Mouse (Mus musculus) forebrain, embryonic 13.5 days (tissue): ENCODE measurements at regions not wholly inside any gene's neighbourhood (a gene's known extent, or its start where the extent isn't known, plus 50 kb on each side); places are given as distances from the start of the nearest gene placed in this dataset.
"Not testable (repeated sequence)": the region's sequence is repeated elsewhere in the genome, so short reads cannot be mapped to it uniquely, and the experiment has no call there.

ENCODE experiments used
- ATAC-seq: fragments of 200-750 bp; cut with Nextera tagmentation; 2 replicates; pipeline ENCODE4 v1.8.0; 2017
- H3K27ac ChIP-seq: fragments of 300-500 bp; sonication (generic); 2 replicates; pipeline ENCODE4 v1.5.1; 2015; ENCODE audit warnings: inconsistent platforms, mild to moderate bottlenecking, moderate library complexity
- H3K27me3 ChIP-seq: fragments of 300-500 bp; sonication (generic); 2 replicates; pipeline ENCODE4 v1.6.1; 2015; ENCODE audit warnings: mild to moderate bottlenecking, inconsistent platforms
- H3K36me3 ChIP-seq: fragments of 300-500 bp; sonication (generic); 2 replicates; pipeline ENCODE4 v1.6.1; 2015; ENCODE audit warnings: mild to moderate bottlenecking, inconsistent platforms; ENCODE audit not compliant: poor library complexity, severe bottlenecking
- H3K4me1 ChIP-seq: fragments of 300-500 bp; sonication (generic); 2 replicates; pipeline ENCODE4 v1.6.1; 2015; ENCODE audit warnings: inconsistent platforms
- H3K4me2 ChIP-seq: fragments of 300-500 bp; sonication (generic); 2 replicates; pipeline ENCODE4 v1.6.1; 2015; ENCODE audit warnings: inconsistent platforms, mild to moderate bottlenecking, moderate library complexity
- H3K4me3 ChIP-seq: fragments of 300-500 bp; sonication (generic); 2 replicates; pipeline ENCODE4 v1.5.1; 2015; ENCODE audit warnings: mild to moderate bottlenecking, inconsistent platforms
- H3K9ac ChIP-seq: fragments of 300-500 bp; sonication (generic); 2 replicates; pipeline ENCODE4 v1.6.1; 2015; ENCODE audit warnings: mild to moderate bottlenecking, inconsistent platforms
- H3K9me3 ChIP-seq: fragments of 300-500 bp; sonication (generic); replicated peaks from 2 replicates; pipeline ENCODE4 v1.6.1; 2016; ENCODE audit warnings: inconsistent platforms
- WGBS: fragments of 180-500 bp; shearing (Covaris S2); methylation state at CpG from one replicate; pipeline ENCODE4 v1.1.7; 2015; 5-methylcytosine and 5-hydroxymethylcytosine counted together

DNA sequence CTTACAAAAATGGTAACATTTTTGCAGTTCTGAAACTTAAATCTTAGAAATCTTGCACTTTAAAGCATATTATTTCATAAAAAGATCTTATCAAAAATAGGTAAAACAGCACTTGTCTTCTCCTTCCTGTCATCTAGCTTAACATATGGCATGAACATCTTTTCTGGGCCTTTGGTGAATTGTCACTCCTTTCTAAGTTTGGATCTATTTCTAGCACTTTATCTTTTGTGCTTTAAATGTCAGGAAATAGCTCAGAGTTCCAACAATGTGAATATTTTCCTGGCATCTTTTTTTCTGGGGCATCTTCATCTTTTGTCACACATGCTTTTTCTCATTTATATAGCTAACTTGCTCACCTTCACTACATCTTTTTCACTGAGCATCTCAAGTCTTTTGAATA, 527.4 kb upstream of the Gm5150 start:
- H3K36me3 ChIP-seq, result no peaks in the 10 kb centered on the region
- H3K27ac ChIP-seq, result no peak overlapping the region
- no peak overlapping the region for H3K9ac ChIP-seq
- H3K9me3 ChIP-seq, result no peaks in the 10 kb centered on the region
- no peak for ATAC-seq
- H3K4me2 ChIP-seq, result no peak overlapping the region
- H3K4me1 ChIP-seq, result no peaks in the 10 kb centered on the region
- H3K4me3 ChIP-seq, result no peak overlapping the region
- no peaks in the 10 kb centered on the region for H3K27me3 ChIP-seq

DNA sequence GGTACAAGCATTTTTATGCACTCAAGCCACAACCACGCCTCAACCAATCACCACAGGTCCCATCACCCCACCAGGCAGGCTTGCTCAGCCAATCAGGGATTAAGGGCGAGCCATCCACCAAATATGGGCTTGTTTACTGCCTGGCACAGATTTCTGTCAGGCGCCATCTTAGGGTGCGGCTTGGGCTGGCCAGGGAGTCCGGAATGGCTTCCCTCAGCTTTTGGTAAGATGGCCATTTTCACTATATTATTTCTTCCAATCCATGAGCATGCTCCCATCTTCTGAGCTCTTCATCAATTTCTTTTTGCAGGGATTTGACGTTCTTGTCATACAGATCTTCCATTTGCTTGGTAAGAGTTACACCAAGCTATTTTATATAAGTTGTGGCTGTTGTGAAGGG, 521.3 kb upstream of the Gm5150 start:
- not testable (repeated sequence) for H3K4me3 ChIP-seq, H3K36me3 ChIP-seq, ATAC-seq, H3K27me3 ChIP-seq, H3K9me3 ChIP-seq, H3K9ac ChIP-seq, H3K4me2 ChIP-seq, H3K4me1 ChIP-seq, H3K27ac ChIP-seq
- WGBS, result 92% methylated on average over 6 of the region's 6 CpGs

DNA sequence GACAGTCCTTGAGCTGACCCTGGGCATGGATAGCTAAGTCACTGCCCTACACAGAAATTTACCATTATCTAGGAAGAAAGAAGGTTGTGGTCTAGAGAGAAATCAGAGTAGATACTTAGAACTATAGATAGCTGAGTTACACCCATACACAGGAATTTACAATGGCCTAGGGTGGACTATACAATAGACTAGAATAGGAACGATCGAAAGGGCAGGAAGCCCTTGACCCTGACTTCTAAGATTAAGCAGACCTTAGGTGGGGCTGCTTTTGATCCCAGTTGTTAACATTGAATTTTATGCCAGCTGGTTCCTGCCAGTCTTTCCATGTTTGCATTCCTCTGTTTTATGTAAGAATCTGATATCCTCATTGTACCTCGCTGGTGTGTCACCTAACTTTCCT, 482.2 kb upstream of the Gm5150 start:
- H3K9me3 ChIP-seq, H3K36me3 ChIP-seq, H3K4me3 ChIP-seq, ATAC-seq, H3K4me2 ChIP-seq, H3K27ac ChIP-seq, H3K4me1 ChIP-seq, H3K27me3 ChIP-seq, H3K9ac ChIP-seq: not testable (repeated sequence)
- WGBS, result 80% methylated on average over 3 of the region's 3 CpGs

DNA sequence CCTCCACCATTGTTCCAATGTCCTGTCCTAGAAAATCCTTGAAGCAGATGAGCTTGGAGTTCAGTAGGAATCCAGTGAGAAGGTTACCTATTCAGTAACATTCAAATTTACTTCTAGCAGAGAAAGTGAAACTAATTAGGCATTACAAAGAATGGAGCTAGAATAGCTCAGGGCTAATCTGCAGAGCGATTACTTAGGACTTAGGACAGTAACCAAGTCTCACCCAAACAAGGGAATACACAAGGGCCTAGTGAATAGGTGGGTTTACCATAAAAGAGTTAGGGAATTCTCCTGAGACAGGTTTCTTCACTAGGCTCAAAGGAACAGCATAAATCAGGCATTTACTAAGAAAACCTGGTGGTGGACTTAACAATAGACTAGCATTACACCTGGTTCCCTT, 476.5 kb upstream of the Gm5150 start:
- no peak overlapping the region for H3K27ac ChIP-seq
- H3K9me3 ChIP-seq, result no peaks in the 10 kb centered on the region
- no peak overlapping the region for H3K4me3 ChIP-seq
- H3K4me2 ChIP-seq, result no peak overlapping the region
- no peaks in the 10 kb centered on the region for H3K4me1 ChIP-seq
- no peak overlapping the region for H3K9ac ChIP-seq
- H3K36me3 ChIP-seq, result no peaks in the 10 kb centered on the region
- WGBS, result 59% methylated on average over 1 of the region's 1 CpGs
- no peak for ATAC-seq
- H3K27me3 ChIP-seq, result no peaks in the 10 kb centered on the region

DNA sequence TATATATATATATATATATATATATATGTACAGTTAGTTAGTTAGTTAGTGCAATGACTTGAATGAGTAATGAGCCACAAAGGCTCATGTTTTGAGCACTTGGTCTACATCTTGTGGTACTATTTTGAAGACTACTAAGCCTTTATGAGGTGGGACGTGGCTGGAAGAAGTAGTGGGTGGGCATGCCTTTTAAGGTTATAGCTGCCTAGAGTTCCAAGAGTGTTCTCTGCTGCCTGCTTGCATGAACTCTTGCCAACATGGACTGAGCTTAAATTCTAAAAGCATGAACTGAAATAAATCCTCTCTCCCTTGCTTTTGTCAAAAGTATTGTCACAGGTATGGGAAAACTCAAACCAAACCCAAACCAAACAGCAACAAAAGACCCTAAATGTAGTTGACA, 465.1 kb upstream of the Gm5150 start:
- Histone ChIP-seq H3K9me3 (no peaks in the 10 kb centered on the region), H3K4me2 (no peak overlapping the region), H3K27me3 (no peaks in the 10 kb centered on the region), H3K4me1 (no peaks in the 10 kb centered on the region), H3K36me3 (no peaks in the 10 kb centered on the region), H3K9ac (no peak overlapping the region), H3K4me3 (no peak overlapping the region), H3K27ac (no peak overlapping the region)
- 91% methylated on average over 1 of the region's 1 CpGs for WGBS
- ATAC-seq, result no peak

DNA sequence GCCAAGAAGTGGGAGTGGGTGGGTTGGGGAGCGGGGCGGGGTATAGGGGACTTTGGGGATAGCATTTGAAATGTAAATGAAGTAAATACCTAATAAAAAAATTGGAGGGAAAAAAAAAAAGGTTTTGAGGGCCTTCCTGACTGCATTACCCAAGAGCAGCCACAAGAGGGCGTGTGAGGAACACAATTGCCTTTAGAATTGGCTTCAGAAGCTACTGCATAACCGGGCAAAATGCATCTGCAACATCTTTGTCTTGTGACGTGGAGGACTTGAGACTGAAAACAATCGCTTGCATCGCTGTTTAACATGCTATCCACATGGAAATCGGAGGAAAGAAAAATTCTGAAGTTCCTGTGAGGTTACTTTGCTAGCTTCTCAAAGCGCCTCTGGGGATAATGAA, 460.2 kb upstream of the Gm5150 start:
- no peaks in the 10 kb centered on the region for H3K4me1 ChIP-seq
- ATAC-seq, result peak; percentile 90
- H3K27ac ChIP-seq, result no peak overlapping the region
- peak overlapping the region; percentile 48; the same call in 1 of the 2 replicates for H3K9ac ChIP-seq
- H3K4me2 ChIP-seq, result peak overlapping the region; percentile 52
- peak overlapping the region; percentile 16 for H3K4me3 ChIP-seq
- no peaks in the 10 kb centered on the region for H3K27me3 ChIP-seq
- no peaks in the 10 kb centered on the region for H3K36me3 ChIP-seq
- 12% methylated on average over 9 of the region's 9 CpGs for WGBS
- H3K9me3 ChIP-seq, result no peaks in the 10 kb centered on the region

DNA sequence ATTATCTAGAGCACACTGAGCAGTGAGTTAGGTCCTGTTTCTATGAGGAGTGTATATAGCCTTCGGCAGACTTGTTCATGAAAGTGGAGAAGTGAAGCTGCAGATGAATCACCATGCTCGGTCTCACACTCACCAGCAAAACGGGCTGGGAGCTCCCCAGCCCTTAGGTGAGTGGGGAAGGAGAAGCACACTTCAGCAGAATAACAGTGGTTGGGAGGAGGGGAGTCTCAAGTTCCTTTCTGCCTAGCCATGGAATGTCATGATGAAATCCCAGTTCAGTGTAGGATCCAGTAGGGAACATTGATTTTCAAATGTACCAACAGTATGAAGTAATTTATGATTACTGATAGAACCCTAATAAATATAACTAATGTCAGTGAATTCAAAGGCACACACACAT, 459.1 kb upstream of the Gm5150 start:
- Histone ChIP-seq H3K27ac (no peak overlapping the region), H3K9ac (no peak overlapping the region), H3K27me3 (no peaks in the 10 kb centered on the region), H3K36me3 (no peaks in the 10 kb centered on the region), H3K4me3 (no peak overlapping the region), H3K4me1 (no peaks in the 10 kb centered on the region), H3K4me2 (no peak overlapping the region), H3K9me3 (no peaks in the 10 kb centered on the region)
- WGBS, result 80% methylated on average over 3 of the region's 3 CpGs
- ATAC-seq, result no peak

DNA sequence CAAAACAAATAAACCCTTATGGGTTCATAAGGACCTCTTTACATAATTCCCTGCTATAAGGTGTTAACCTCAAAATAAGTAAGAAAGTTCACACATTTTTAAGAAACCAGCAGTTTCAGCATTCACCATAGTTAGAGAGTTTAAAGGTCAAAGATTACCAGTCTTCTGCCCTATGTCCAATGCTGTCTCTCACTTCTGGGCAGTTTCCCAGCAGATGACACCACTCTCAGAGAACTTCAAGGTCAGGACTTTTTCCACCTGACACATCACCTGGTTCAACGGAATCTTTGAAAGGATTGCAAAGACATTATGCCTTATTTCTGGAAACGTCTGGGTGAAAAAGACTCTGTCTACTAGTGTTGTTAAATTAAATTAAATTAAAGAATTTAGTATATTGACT, 458.1 kb upstream of the Gm5150 start:
- Histone ChIP-seq H3K4me3 (no peak overlapping the region), H3K27me3 (no peaks in the 10 kb centered on the region), H3K9ac (no peak overlapping the region), H3K36me3 (no peaks in the 10 kb centered on the region), H3K4me2 (no peak overlapping the region), H3K9me3 (no peaks in the 10 kb centered on the region), H3K27ac (no peak overlapping the region), H3K4me1 (no peaks in the 10 kb centered on the region)
- ATAC-seq, result no peak
- WGBS, result 81% methylated on average over 2 of the region's 2 CpGs

DNA sequence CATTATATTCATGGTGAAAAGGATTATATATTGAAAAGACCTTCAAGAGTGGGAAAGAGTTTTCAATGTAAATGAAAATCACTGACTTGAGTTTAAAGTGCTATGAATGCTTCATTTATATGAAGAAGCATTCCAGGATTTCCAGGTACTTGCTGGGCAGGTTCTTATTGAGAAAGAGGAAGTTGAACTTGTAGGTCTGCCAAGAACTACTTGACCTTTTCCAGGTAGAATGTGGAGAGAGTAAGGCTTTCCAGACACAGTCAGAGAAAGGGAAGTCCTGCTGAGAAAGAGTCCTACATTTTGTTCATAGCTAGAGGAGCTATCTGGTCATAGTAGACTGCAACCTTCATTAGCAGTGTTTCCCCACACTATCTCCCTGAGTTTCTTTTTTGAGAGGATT, 426.8 kb upstream of the Gm5150 start:
- ATAC-seq, result no peak
- Histone ChIP-seq H3K4me1 (no peaks in the 10 kb centered on the region), H3K27me3 (no peaks in the 10 kb centered on the region), H3K4me3 (no peak overlapping the region), H3K4me2 (no peak overlapping the region), H3K9ac (no peak overlapping the region), H3K9me3 (no peaks in the 10 kb centered on the region), H3K27ac (no peak overlapping the region), H3K36me3 (no peaks in the 10 kb centered on the region)

DNA sequence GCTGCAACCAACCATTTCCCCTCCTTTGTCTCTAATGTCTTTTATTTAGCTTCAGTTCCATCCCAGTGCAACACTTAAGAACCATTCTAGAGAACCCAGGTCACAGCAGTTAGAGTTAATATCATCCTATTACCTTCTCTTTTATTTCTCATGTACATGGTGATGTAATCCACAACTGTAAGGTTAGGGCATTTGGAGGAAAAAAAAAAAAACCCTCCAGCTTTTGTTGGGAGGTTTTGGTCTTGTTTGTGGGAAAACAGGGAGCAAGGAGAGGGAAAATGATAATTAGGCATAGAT, 425.5 kb upstream of the Gm5150 start:
- peak overlapping the region; percentile 12; the same call in 1 of the 2 replicates for H3K27ac ChIP-seq
- no peaks in the 10 kb centered on the region for H3K9me3 ChIP-seq
- H3K4me2 ChIP-seq, result no peak overlapping the region
- no peak overlapping the region for H3K4me3 ChIP-seq
- H3K4me1 ChIP-seq, result no peaks in the 10 kb centered on the region
- ATAC-seq, result no peak; the same call in 1 of the 2 replicates
- H3K27me3 ChIP-seq, result no peaks in the 10 kb centered on the region
- H3K9ac ChIP-seq, result no peak overlapping the region
- H3K36me3 ChIP-seq, result no peaks in the 10 kb centered on the region

DNA sequence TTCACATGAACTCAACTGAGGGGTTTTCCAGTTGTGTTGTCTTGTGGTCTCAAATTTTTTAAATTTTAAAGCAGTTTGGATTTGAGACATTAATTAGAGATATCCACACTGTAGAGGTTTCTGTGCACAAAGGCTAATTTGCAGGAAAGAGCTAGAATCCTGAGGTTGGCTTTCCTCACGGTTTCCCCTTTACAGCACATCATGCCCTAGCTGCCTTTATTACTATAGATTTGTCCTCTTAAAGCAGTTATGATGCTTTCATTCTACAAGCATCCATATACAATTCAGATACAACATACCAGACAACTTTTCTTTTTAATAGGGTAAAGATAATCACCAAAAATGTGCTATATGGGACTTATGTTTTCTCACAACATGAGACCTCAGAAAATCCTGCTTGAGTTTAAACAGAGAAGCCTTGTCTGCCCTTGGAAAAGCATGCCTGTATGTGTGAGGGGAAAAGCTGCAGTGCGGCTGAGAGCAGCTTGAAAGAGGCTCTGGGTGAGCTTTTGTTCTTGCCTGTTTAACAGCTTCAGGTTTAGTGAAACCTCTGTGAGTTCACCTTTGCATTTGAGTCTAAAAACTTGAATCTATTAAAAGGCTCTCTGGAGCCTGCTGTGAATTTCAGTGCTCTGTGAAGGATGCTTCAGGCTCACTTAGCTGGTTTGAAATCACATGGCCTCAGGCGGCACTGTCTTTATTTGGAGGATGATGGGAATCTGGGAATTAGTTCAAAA, 425.0 kb upstream of the Gm5150 start:
- peak; percentile 85 for ATAC-seq
- Histone ChIP-seq H3K36me3 (no peaks in the 10 kb centered on the region), H3K27ac (peak overlapping the region; percentile 12; the same call in 1 of the 2 replicates), H3K4me3 (no peak overlapping the region), H3K9ac (no peak overlapping the region), H3K9me3 (no peaks in the 10 kb centered on the region), H3K4me1 (no peaks in the 10 kb centered on the region), H3K4me2 (no peak overlapping the region), H3K27me3 (no peaks in the 10 kb centered on the region)
- WGBS, result 3% methylated on average over 3 of the region's 3 CpGs
